Mouse (Mus musculus): ENCODE measurements around the gene Ppid. TPM values are rescaled to one million over a fixed set of nuclear protein-coding genes. Genes with fewer than 3 reads are reported as not detected.

Ppid gene
- polyA plus RNA-seq, 1 experiment from 2014 or later: 161 TPM

DNA sequence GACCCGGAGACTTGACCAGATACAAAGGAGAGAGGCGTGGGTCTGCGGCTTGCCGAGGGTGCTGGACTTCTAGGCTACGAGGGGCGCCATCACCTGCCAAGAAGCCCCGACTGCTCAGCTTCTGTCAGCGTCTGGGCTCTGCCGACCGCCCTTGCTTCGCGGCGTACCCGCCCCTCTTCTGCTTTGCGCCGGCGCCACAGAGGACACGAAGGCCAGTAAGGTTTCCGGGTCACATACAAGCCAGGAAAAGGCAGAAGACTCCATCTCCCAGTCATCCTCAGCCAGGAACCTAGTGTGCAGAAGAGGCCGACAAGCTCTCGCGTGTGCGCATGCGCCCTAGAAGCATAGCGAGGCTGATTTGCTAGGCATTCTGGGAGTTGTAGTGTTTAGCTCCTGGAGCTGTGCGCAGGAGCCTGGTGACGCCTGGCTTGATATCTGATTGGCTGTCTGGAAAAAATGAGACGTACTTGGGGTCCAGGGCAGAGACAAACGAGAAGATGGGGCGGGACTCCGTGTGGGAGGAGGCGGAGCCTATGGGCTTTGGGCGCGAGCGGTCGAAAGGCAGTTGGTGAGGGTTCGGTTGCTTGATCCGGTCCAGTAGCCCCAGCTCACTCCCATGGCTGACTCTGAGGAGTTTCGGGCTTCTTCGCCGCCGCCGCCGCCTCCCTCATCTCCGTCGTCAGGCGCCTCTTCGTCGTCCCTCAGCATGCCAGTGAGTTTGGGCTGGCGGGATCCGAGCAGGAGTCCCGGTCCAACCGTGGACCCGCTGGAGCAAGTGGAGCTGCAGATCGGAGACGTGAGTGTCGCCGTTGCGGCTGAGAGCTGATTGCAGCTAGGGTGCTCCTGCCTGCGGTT is 37.6 kb downstream of the Ppid start, which contains the start of gene 4930579G24Rik:
Gene 4930579G24Rik, plus strand, starts transcription at position 519 of the 855 bp plus-strand sequence.
- H3K36me3 ChIP-seq (ENCODE audit: control insufficient read depth, insufficient read depth): peaks cover 10% of the 10 kb centered on the region
- peak within 1 kb of the TSS; percentile 79 for H3K27ac ChIP-seq (ENCODE audit: low read length)
- no peaks in the 10 kb centered on the region for H3K27me3 ChIP-seq (replicated peaks; ENCODE audit: control insufficient read depth, insufficient read depth, low read length)
- H3K9ac ChIP-seq (replicated peaks; ENCODE audit: low read depth, low read length): peak within 1 kb of the TSS; percentile 80
- peak; percentile 98 for ATAC-seq
- H3K4me2 ChIP-seq (ENCODE audit: low read length): peak within 1 kb of the TSS; percentile 73
- under 1% methylated on average over 60 of the region's 60 CpGs for WGBS
- H3K4me1 ChIP-seq (replicated peaks; ENCODE audit: control insufficient read depth, insufficient read depth, low read length): peaks cover 11% of the 10 kb centered on the region
- peak within 1 kb of the TSS; percentile 66 for H3K4me3 ChIP-seq (replicated peaks; ENCODE audit: low read length)
- H3K9me3 ChIP-seq (ENCODE audit: control insufficient read depth, low read length): no peaks in the 10 kb centered on the region

DNA sequence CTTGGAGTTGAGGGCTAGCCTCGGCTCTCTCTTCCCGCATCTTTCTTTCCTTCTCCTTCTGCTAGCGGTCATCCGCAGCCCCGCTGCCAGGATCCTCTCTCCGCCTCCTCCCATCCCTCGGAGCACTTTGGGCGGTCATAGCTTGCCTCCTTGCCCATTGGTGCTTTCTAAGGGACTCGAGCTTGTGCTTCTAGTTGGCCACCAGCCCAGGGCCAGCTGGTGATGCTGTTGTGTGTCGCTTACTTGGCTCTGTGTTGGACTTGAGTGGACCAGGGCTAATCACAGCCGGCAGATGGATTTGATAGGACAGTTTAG is 38.2 kb downstream of the Ppid start, which contains the start of gene Etfdh:
Gene Etfdh, minus strand, starts transcription at position 85 of the 315 bp plus-strand sequence.
- H3K9me3 ChIP-seq (ENCODE audit: control insufficient read depth, low read length): no peaks in the 10 kb centered on the region
- H3K4me1 ChIP-seq (replicated peaks; ENCODE audit: control insufficient read depth, insufficient read depth, low read length): peaks cover 11% of the 10 kb centered on the region
- under 1% methylated on average over 10 of the region's 11 CpGs for WGBS
- ATAC-seq: peak; percentile 30
- H3K4me2 ChIP-seq (ENCODE audit: low read length): peak within 1 kb of the TSS; percentile 73
- peaks cover 11% of the 10 kb centered on the region for H3K36me3 ChIP-seq (ENCODE audit: control insufficient read depth, insufficient read depth)
- no peaks in the 10 kb centered on the region for H3K27me3 ChIP-seq (replicated peaks; ENCODE audit: control insufficient read depth, insufficient read depth, low read length)
- H3K27ac ChIP-seq (ENCODE audit: low read length): peak within 1 kb of the TSS; percentile 79
- peak within 1 kb of the TSS; percentile 66 for H3K4me3 ChIP-seq (replicated peaks; ENCODE audit: low read length)
- H3K9ac ChIP-seq (replicated peaks; ENCODE audit: low read depth, low read length): peak within 1 kb of the TSS; percentile 80

DNA sequence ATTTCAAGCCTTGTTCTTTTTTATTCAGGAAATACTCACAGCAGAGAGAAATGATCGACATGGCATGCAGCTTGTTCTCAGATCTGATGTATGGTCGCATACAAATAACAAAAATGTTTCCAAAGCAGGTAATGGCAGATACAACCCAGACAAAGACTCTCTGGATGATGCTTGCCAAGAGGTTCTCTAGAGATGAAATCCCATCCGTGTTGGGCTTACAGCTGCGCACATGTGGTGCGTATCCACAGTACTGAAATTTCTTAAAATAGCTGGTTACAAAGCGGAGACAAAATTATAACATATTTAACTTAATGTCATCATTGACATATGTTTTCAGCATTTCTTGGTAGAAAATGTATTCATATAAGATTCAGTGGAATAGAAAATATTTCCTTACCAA is 61.0 kb downstream of the Ppid start:
- ATAC-seq: no peak
- no peaks in the 10 kb centered on the region for H3K4me1 ChIP-seq (replicated peaks; ENCODE audit: control insufficient read depth, insufficient read depth, low read length)
- no peak overlapping the region for H3K27ac ChIP-seq (ENCODE audit: low read length)
- H3K9me3 ChIP-seq (ENCODE audit: control insufficient read depth, low read length): no peaks in the 10 kb centered on the region
- WGBS: 90% methylated on average over 6 of the region's 6 CpGs
- H3K36me3 ChIP-seq (ENCODE audit: control insufficient read depth, insufficient read depth): no peaks in the 10 kb centered on the region
- H3K9ac ChIP-seq (replicated peaks; ENCODE audit: low read depth, low read length): no peak overlapping the region
- no peak overlapping the region for H3K4me3 ChIP-seq (replicated peaks; ENCODE audit: low read length)
- H3K27me3 ChIP-seq (replicated peaks; ENCODE audit: control insufficient read depth, insufficient read depth, low read length): no peaks in the 10 kb centered on the region
- H3K4me2 ChIP-seq (ENCODE audit: low read length): no peak overlapping the region

Other genes with a start within 250 kb of the Ppid start
- 4.0 and 5.7 TPM in 2 replicates for gene Fnip2, start 23.5 kb upstream of the Ppid start, polyA plus RNA-seq (2015; fragmentation: Nextera tagmentation; extraction: Ambion mirVana)
- gene 4930579G24Rik, start 37.7 kb downstream of the Ppid start, polyA plus RNA-seq (2015; fragmentation: Nextera tagmentation; extraction: Ambion mirVana): 9.9 and 11.3 TPM in 2 replicates
- gene Etfdh, start 38.2 kb downstream of the Ppid start, polyA plus RNA-seq (2015; fragmentation: Nextera tagmentation; extraction: Ambion mirVana): 38.9 and 46.4 TPM in 2 replicates
- 0.16 and 0.41 TPM in 2 replicates for gene Rxfp1, start 146.5 kb downstream of the Ppid start, polyA plus RNA-seq (2015; fragmentation: Nextera tagmentation; extraction: Ambion mirVana)

All from forebrain, embryonic 16.5 days (tissue).